Mouse (Mus musculus) MEL (cell line): ENCODE data around the gene Cpa3. TPM values are rescaled to one million over a fixed set of nuclear protein-coding genes. Genes with fewer than 3 reads are reported as not detected.

ENCODE experiments used
- DNase-seq: peaks from one replicate; pipeline ENCODE4 v3.0.0; 2011; ENCODE audit warnings: low read depth, low spot score
- H3K27ac ChIP-seq: 2 replicates; pipeline ENCODE4 v1.5.1; 2012; ENCODE audit warnings: low read depth, mild to moderate bottlenecking, control low read depth, low read length, moderate library complexity; ENCODE audit not compliant: control insufficient read depth
- H3K27me3 ChIP-seq, 2 experiments: fragments of 150-350 bp in 1 of 2; sonication (generic) in 1 of 2; 2 replicates each; pipeline ENCODE4 v1.6.1; 2012; ENCODE audit warnings: low read length in 2 of 2, mild to moderate bottlenecking in 2 of 2, improper control_type of control experiment in 1 of 2, moderate library complexity in 1 of 2; ENCODE audit not compliant: insufficient read depth in 2 of 2, control insufficient read depth in 1 of 2
- H3K36me3 ChIP-seq, 2 experiments: 2 replicates each; pipeline ENCODE4 v1.6.1; 2012 to 2014; ENCODE audit warnings: low read length in 2 of 2, improper control_type of control experiment in 1 of 2, inconsistent platforms in 1 of 2, mild to moderate bottlenecking in 1 of 2; ENCODE audit not compliant: insufficient read depth in 2 of 2, control insufficient read depth in 1 of 2
- H3K4me1 ChIP-seq, 2 experiments: fragments of 150-350 bp in 1 of 2; sonication (generic) in 1 of 2; 2 replicates each; pipeline ENCODE4 v1.6.1; 2012; ENCODE audit warnings: low read length in 2 of 2, improper control_type of control experiment in 1 of 2, mild to moderate bottlenecking in 1 of 2; ENCODE audit not compliant: insufficient read depth in 2 of 2, control insufficient read depth in 1 of 2
- H3K4me3 ChIP-seq, 2 experiments: fragments of 150-350 bp in 1 of 2; sonication (generic) in 1 of 2; 2 replicates each; pipeline ENCODE4 v1.5.1; 2012; ENCODE audit warnings: low read depth in 2 of 2, low read length in 2 of 2, mild to moderate bottlenecking in 2 of 2, moderate library complexity in 2 of 2, control low read depth in 1 of 2, improper control_type of control experiment in 1 of 2; ENCODE audit not compliant: control insufficient read depth in 1 of 2, insufficient read depth in 1 of 2
- H3K79me2 ChIP-seq: 2 replicates; pipeline ENCODE4 v1.6.1; 2012; ENCODE audit warnings: mild to moderate bottlenecking, low read length, moderate library complexity; ENCODE audit not compliant: control insufficient read depth, poor library complexity, insufficient read depth
- H3K9ac ChIP-seq: 2 replicates; pipeline ENCODE4 v1.6.1; 2012; ENCODE audit warnings: low read depth, mild to moderate bottlenecking, control low read depth, low read length, moderate library complexity; ENCODE audit not compliant: control insufficient read depth, poor library complexity, severe bottlenecking
- H3K9me3 ChIP-seq: fragments of 150-350 bp; sonication (generic); replicated peaks from 2 replicates; pipeline ENCODE4 v1.6.1; 2012; ENCODE audit warnings: mild to moderate bottlenecking, low read length, improper control_type of control experiment, moderate library complexity; ENCODE audit not compliant: insufficient read depth
- BHLHE40 ChIP-seq: IDR thresholded peaks from 2 replicates; pipeline ENCODE4 v1.6.1; 2012; ENCODE audit warnings: low read depth, mild to moderate bottlenecking, inconsistent platforms, low read length, improper control_type of control experiment, borderline replicate concordance
- CHD1 ChIP-seq: IDR thresholded peaks from 2 replicates; pipeline ENCODE4 v1.6.1; 2012; ENCODE audit warnings: low read depth, mild to moderate bottlenecking, inconsistent platforms, low read length, improper control_type of control experiment
- CHD2 ChIP-seq: IDR thresholded peaks from 2 replicates; pipeline ENCODE4 v1.6.1; 2011; ENCODE audit warnings: low read length, improper control_type of control experiment
- CTCF ChIP-seq, 3 experiments: IDR thresholded peaks in 2 of 3; conservative IDR thresholded peaks in 1 of 3; 2 replicates each; pipeline ENCODE4 v1.5.1; 2011 to 2012; ENCODE audit warnings: low read length in 3 of 3, low read depth in 2 of 3, mild to moderate bottlenecking in 2 of 3, improper control_type of control experiment in 1 of 3, inconsistent platforms in 1 of 3, mixed read lengths in 1 of 3, moderate library complexity in 1 of 3; ENCODE audit not compliant: control insufficient read depth in 1 of 3, insufficient read depth in 1 of 3, poor library complexity in 1 of 3, severe bottlenecking in 1 of 3
- E2F4 ChIP-seq: IDR thresholded peaks from 2 replicates; pipeline ENCODE4 v1.6.1; 2011; ENCODE audit warnings: low read depth, low read length, improper control_type of control experiment, borderline replicate concordance
- ELF1 ChIP-seq: IDR thresholded peaks from 2 replicates; pipeline ENCODE4 v1.6.1; 2014; ENCODE audit warnings: low read depth, mild to moderate bottlenecking, inconsistent platforms, low read length, improper control_type of control experiment, moderate library complexity
- EP300 ChIP-seq, 2 experiments: IDR thresholded peaks; 2 replicates each; pipeline ENCODE4 v1.6.1; 2011; ENCODE audit warnings: improper control_type of control experiment in 2 of 2, low read length in 2 of 2, low read depth in 1 of 2, mild to moderate bottlenecking in 1 of 2
- ETS1 ChIP-seq: IDR thresholded peaks from 2 replicates; pipeline ENCODE4 v1.6.1; 2012; ENCODE audit warnings: low read depth, mild to moderate bottlenecking, inconsistent platforms, low read length, improper control_type of control experiment, moderate library complexity
- GATA1 ChIP-seq: IDR thresholded peaks from 2 replicates; pipeline ENCODE4 v1.6.1; 2011; ENCODE audit warnings: low read depth, low read length, improper control_type of control experiment
- KAT2A ChIP-seq: conservative IDR thresholded peaks from 2 replicates; pipeline ENCODE4 v1.6.1; 2012; ENCODE audit warnings: low read depth, low read length, improper control_type of control experiment, inconsistent platforms
- MAFK ChIP-seq: IDR thresholded peaks from 2 replicates; pipeline ENCODE4 v1.6.1; 2011; ENCODE audit warnings: low read depth, mild to moderate bottlenecking, low read length, improper control_type of control experiment, borderline replicate concordance
- MAX ChIP-seq: IDR thresholded peaks from 2 replicates; pipeline ENCODE4 v1.6.1; 2011; ENCODE audit warnings: low read length, improper control_type of control experiment
- MEF2A ChIP-seq: IDR thresholded peaks from 2 replicates; pipeline ENCODE4 v1.6.1; 2014; ENCODE audit warnings: low read depth, mild to moderate bottlenecking, inconsistent platforms, low read length, improper control_type of control experiment; ENCODE audit not compliant: poor library complexity, insufficient replicate concordance, severe bottlenecking; ENCODE audit errors: extremely low read depth
- MXI1 ChIP-seq: IDR thresholded peaks from 2 replicates; pipeline ENCODE4 v1.6.1; 2011; ENCODE audit warnings: mild to moderate bottlenecking, low read depth, low read length, improper control_type of control experiment
- MYC ChIP-seq: IDR thresholded peaks from 2 replicates; pipeline ENCODE4 v1.6.1; 2011; ENCODE audit warnings: low read depth, mild to moderate bottlenecking, low read length, improper control_type of control experiment, moderate library complexity
- NELFE ChIP-seq: IDR thresholded peaks from 2 replicates; pipeline ENCODE4 v1.6.1; 2011; ENCODE audit warnings: low read depth, low read length, improper control_type of control experiment
- NRF1 ChIP-seq: IDR thresholded peaks from 2 replicates; pipeline ENCODE4 v1.6.1; 2014; ENCODE audit warnings: low read depth, mild to moderate bottlenecking, inconsistent platforms, low read length, improper control_type of control experiment, moderate library complexity; ENCODE audit not compliant: poor library complexity, insufficient read depth, severe bottlenecking
- POLR2A ChIP-seq, 2 experiments: IDR thresholded peaks; 2 replicates each; pipeline ENCODE4 v1.6.1; 2011 to 2012; ENCODE audit warnings: low read length in 2 of 2, mild to moderate bottlenecking in 2 of 2, control low read depth in 1 of 2, improper control_type of control experiment in 1 of 2, low read depth in 1 of 2, moderate library complexity in 1 of 2; ENCODE audit not compliant: control insufficient read depth in 1 of 2, insufficient read depth in 1 of 2, poor library complexity in 1 of 2
- POLR2AphosphoS5 ChIP-seq: IDR thresholded peaks from 2 replicates; pipeline ENCODE4 v1.6.1; 2012; ENCODE audit warnings: low read depth, borderline replicate concordance, mild to moderate bottlenecking, inconsistent platforms, low read length, moderate library complexity, mixed read lengths
- SIN3A ChIP-seq: IDR thresholded peaks from 2 replicates; pipeline ENCODE4 v1.6.1; 2012; ENCODE audit warnings: low read length, improper control_type of control experiment, inconsistent platforms
- SMC3 ChIP-seq: IDR thresholded peaks from 2 replicates; pipeline ENCODE4 v1.6.1; 2011; ENCODE audit warnings: low read depth, low read length, improper control_type of control experiment
- TAL1 ChIP-seq: IDR thresholded peaks from 2 replicates; pipeline ENCODE4 v1.6.1; 2012; ENCODE audit warnings: mild to moderate bottlenecking, inconsistent platforms, low read length, moderate library complexity, mixed read lengths
- TCF12 ChIP-seq: IDR thresholded peaks from 2 replicates; pipeline ENCODE4 v1.6.1; 2014; ENCODE audit warnings: low read depth, mild to moderate bottlenecking, inconsistent platforms, low read length, improper control_type of control experiment, moderate library complexity
- USF1 ChIP-seq: IDR thresholded peaks from 2 replicates; pipeline ENCODE4 v1.6.1; 2014; ENCODE audit warnings: low read depth, mild to moderate bottlenecking, inconsistent platforms, low read length, improper control_type of control experiment, moderate library complexity
- USF2 ChIP-seq, 2 experiments: IDR thresholded peaks; 2 replicates each; pipeline ENCODE4 v1.6.1; 2011 to 2012; ENCODE audit warnings: improper control_type of control experiment in 2 of 2, low read length in 2 of 2, borderline replicate concordance in 1 of 2, inconsistent platforms in 1 of 2, low read depth in 1 of 2, mild to moderate bottlenecking in 1 of 2; ENCODE audit not compliant: insufficient read depth in 1 of 2
- ZC3H11A ChIP-seq: IDR thresholded peaks from 2 replicates; pipeline ENCODE4 v1.6.1; 2012; ENCODE audit warnings: low read depth, mild to moderate bottlenecking, inconsistent platforms, low read length, improper control_type of control experiment
- ZKSCAN1 ChIP-seq: IDR thresholded peaks from 2 replicates; pipeline ENCODE4 v1.6.1; 2012; ENCODE audit warnings: low read depth, mild to moderate bottlenecking, inconsistent platforms, low read length, improper control_type of control experiment, moderate library complexity
- ZMIZ1 ChIP-seq: IDR thresholded peaks from 2 replicates; pipeline ENCODE4 v1.6.1; 2012; ENCODE audit warnings: low read depth, mild to moderate bottlenecking, inconsistent platforms, low read length, improper control_type of control experiment, moderate library complexity
- ZNF384 ChIP-seq: IDR thresholded peaks from 2 replicates; pipeline ENCODE4 v1.6.1; 2012; ENCODE audit warnings: low read depth, mild to moderate bottlenecking, inconsistent platforms, low read length, improper control_type of control experiment
- polyA plus RNA-seq, 2 experiments: library from polyadenylated mRNA; stranded (reverse) in 1 of 2; unstranded in 1 of 2; fragments of >175 nt in 1 of 2; fragments of >200 nt in 1 of 2; gene quantifications; 2 replicates each; pipeline versions ENCODE4 v1.2.1 to v1.2.4; 2012; ENCODE audit warnings: low replicate concordance in 2 of 2, low read depth in 1 of 2; ENCODE audit not compliant: insufficient read length in 2 of 2, insufficient read depth in 1 of 2, missing spikeins in 1 of 2
- total RNA-seq: library from RNA; depleted of rRNA; stranded (reverse); fragments of 300-350 nt; gene quantifications from 2 replicates; pipeline ENCODE4 v1.2.3, GENCODE M21; 2012

The Cpa3 gene
- total and polyA plus RNA-seq, 3 experiments = 0.24 to 3.7 TPM; not detected in 1

GRCm38 (mm10) chr3:20254566-20255479, 12.8 kb upstream of the Cpa3 start:
- Histone ChIP-seq H3K4me3 (no peak overlapping the region), H3K27ac (no peak overlapping the region), H3K36me3 (peaks cover 0 to 5% of the 10 kb centered on the region in 2 experiments; a peak in 2 of 4 replicates), H3K27me3 (no peaks in the 10 kb centered on the region), H3K4me1 (peaks cover 0 to 9% of the 10 kb centered on the region in 2 experiments; a peak in 2 of 4 replicates), H3K79me2 (no peaks in the 10 kb centered on the region), H3K9ac (no peak overlapping the region), H3K9me3 (no peaks in the 10 kb centered on the region)
- no peak for DNase-seq
- TF ChIP-seq TCF12 = no peak
- TF ChIP-seq CHD2 = no peak
- TF ChIP-seq MEF2A = no peak
- no peak for TF ChIP-seq CHD1
- TF ChIP-seq SMC3 = no peak
- no peak for TF ChIP-seq POLR2A (IDR thresholded peaks at IDR 0.05; ENCODE audit: control insufficient read depth in 1 of 2, insufficient read depth in 1 of 2, low read depth in 1 of 2, low read length in 2 of 2, poor library complexity in 1 of 2)
- no peak for TF ChIP-seq NRF1
- TF ChIP-seq GATA1 = no peak
- no peak for TF ChIP-seq MAFK
- no peak for TF ChIP-seq ZNF384
- TF ChIP-seq ZMIZ1 = no peak
- TF ChIP-seq BHLHE40 = no peak
- no peak for TF ChIP-seq SIN3A
- no peak for TF ChIP-seq EP300 (IDR thresholded peaks at IDR 0.05; ENCODE audit: low read depth in 1 of 2, low read length in 2 of 2)
- no peak for TF ChIP-seq MXI1
- no peak for TF ChIP-seq ELF1
- TF ChIP-seq NELFE = no peak
- TF ChIP-seq MAX = no peak

GRCm38 (mm10) chr3:20243913-20244312, 1.9 kb upstream of the Cpa3 start:
- Histone ChIP-seq H3K27me3 (no peaks in the 10 kb centered on the region), H3K9me3 (no peaks in the 10 kb centered on the region), H3K4me1 (peaks cover 15 to 34% of the 10 kb centered on the region in 2 experiments), H3K36me3 (peaks cover 0 to 36% of the 10 kb centered on the region in 2 experiments; a peak in 2 of 4 replicates), H3K4me3 (no peak overlapping the region), H3K27ac (peak overlapping the region; percentile 60), H3K9ac (no peak overlapping the region), H3K79me2 (no peaks in the 10 kb centered on the region)
- DNase-seq = peak; percentile 41
- no peak for TF ChIP-seq MYC
- no peak for TF ChIP-seq TAL1
- TF ChIP-seq POLR2AphosphoS5 = no peak
- no peak for TF ChIP-seq MEF2A
- no peak for TF ChIP-seq ZKSCAN1
- TF ChIP-seq USF1 = peak; percentile 58; the same call in 1 of the 2 replicates
- TF ChIP-seq CTCF (IDR thresholded peaks at IDR 0.05 in 2 of 3, conservative IDR thresholded peaks at IDR 0.05 in 1 of 3; ENCODE audit: control insufficient read depth in 1 of 3, insufficient read depth in 1 of 3, low read depth in 2 of 3, low read length in 3 of 3, poor library complexity in 1 of 3, severe bottlenecking in 1 of 3) = no peak
- TF ChIP-seq ZC3H11A = no peak
- no peak for TF ChIP-seq SMC3
- peak; percentile 83 for TF ChIP-seq TCF12
- no peak for TF ChIP-seq USF2 (IDR thresholded peaks at IDR 0.05; ENCODE audit: borderline replicate concordance in 1 of 2, insufficient read depth in 1 of 2, low read depth in 1 of 2, low read length in 2 of 2)
- no peak for TF ChIP-seq MAFK
- TF ChIP-seq E2F4 = no peak
- peak; percentile 62 for TF ChIP-seq ETS1
- peak; percentile 69 to 85 for TF ChIP-seq EP300 (IDR thresholded peaks at IDR 0.05; ENCODE audit: low read depth in 1 of 2, low read length in 2 of 2)
- TF ChIP-seq SIN3A = 0 out of 2 replicates have a peak, but pooled peaks have one; percentile 23
- TF ChIP-seq BHLHE40 = peak; percentile 34; the same call in 1 of the 2 replicates
- no peak for TF ChIP-seq KAT2A
